Mouse (Mus musculus): ENCODE measurements around the gene Mpp4. TPM values are rescaled to one million over a fixed set of nuclear protein-coding genes. Genes with fewer than 3 reads are reported as not detected.

The Mpp4 gene
- polyA plus RNA-seq, 1 experiment from 2014 or later: 0.89 TPM

DNA sequence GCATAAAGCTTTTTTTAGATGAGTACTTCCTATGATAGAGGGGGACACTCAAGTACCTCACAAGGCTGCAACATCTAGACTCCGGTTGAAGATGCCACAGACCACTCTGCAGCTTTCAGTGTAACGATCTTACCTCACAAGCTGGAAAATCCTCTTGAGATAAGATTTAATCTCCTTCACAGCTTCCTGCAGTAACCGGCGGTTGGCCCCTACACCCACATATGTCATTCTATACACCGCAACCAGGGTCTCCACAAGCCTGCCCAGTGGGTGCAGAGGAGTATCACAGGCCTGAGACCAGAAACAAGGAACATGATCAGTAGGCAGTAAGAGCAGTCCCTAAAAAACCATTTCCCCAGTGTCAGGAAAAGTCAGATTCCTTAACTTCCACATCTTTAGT is 9.8 kb upstream of the Mpp4 start:
- Histone ChIP-seq H3K4me3 (replicated peaks; ENCODE audit: low read depth, low read length) (no peak overlapping the region), H3K27me3 (ENCODE audit: control insufficient read depth, insufficient read depth, low read length) (no peaks in the 10 kb centered on the region), H3K36me3 (ENCODE audit: control insufficient read depth, insufficient read depth, low read length) (peaks cover 62% of the 10 kb centered on the region), H3K9me3 (ENCODE audit: control insufficient read depth, low read length) (no peaks in the 10 kb centered on the region), H3K4me1 (ENCODE audit: control insufficient read depth, insufficient read depth, low read length) (no peaks in the 10 kb centered on the region), H3K4me2 (ENCODE audit: low read length) (no peak overlapping the region), H3K9ac (replicated peaks; ENCODE audit: low read length) (no peak overlapping the region), H3K27ac (replicated peaks; ENCODE audit: low read depth, low read length) (no peak overlapping the region)
- ATAC-seq (ENCODE audit: low FRiP score, low TSS enrichment) (no peak), DNase-seq (no peak)
- WGBS: 93% methylated on average over 5 of the region's 5 CpGs

GRCm38 (mm10) chr1:59171875-59172274 is 8.7 kb upstream of the Mpp4 start:
- ATAC-seq (ENCODE audit: low FRiP score, low TSS enrichment): no peak
- Histone ChIP-seq H3K9me3 (ENCODE audit: control insufficient read depth, low read length) (no peaks in the 10 kb centered on the region), H3K27me3 (ENCODE audit: control insufficient read depth, insufficient read depth, low read length) (no peaks in the 10 kb centered on the region), H3K9ac (replicated peaks; ENCODE audit: low read length) (no peak overlapping the region), H3K27ac (replicated peaks; ENCODE audit: low read depth, low read length) (no peak overlapping the region), H3K4me2 (ENCODE audit: low read length) (no peak overlapping the region), H3K4me3 (replicated peaks; ENCODE audit: low read depth, low read length) (no peak overlapping the region), H3K36me3 (ENCODE audit: control insufficient read depth, insufficient read depth, low read length) (peaks cover 64% of the 10 kb centered on the region), H3K4me1 (ENCODE audit: control insufficient read depth, insufficient read depth, low read length) (no peaks in the 10 kb centered on the region)
- 87% methylated on average over 5 of the region's 5 CpGs for WGBS
- DNase-seq: no peak

- Histone ChIP-seq H3K36me3 (ENCODE audit: control insufficient read depth, insufficient read depth, low read length) (peaks cover 78% of the 10 kb centered on the region), H3K4me2 (ENCODE audit: low read length) (no peak overlapping the region), H3K9me3 (ENCODE audit: control insufficient read depth, low read length) (no peaks in the 10 kb centered on the region), H3K4me1 (ENCODE audit: control insufficient read depth, insufficient read depth, low read length) (no peaks in the 10 kb centered on the region), H3K4me3 (replicated peaks; ENCODE audit: low read depth, low read length) (no peak overlapping the region), H3K27me3 (ENCODE audit: control insufficient read depth, insufficient read depth, low read length) (no peaks in the 10 kb centered on the region), H3K27ac (replicated peaks; ENCODE audit: low read depth, low read length) (no peak overlapping the region), H3K9ac (replicated peaks; ENCODE audit: low read length) (no peak overlapping the region)
- no peak for ATAC-seq (ENCODE audit: low FRiP score, low TSS enrichment)
- WGBS: 83% methylated on average over 8 of the region's 8 CpGs
- DNase-seq: no peak
Observed at GRCm38 (mm10) chr1:59170290-59170689, 7.1 kb upstream of the Mpp4 start.

DNA sequence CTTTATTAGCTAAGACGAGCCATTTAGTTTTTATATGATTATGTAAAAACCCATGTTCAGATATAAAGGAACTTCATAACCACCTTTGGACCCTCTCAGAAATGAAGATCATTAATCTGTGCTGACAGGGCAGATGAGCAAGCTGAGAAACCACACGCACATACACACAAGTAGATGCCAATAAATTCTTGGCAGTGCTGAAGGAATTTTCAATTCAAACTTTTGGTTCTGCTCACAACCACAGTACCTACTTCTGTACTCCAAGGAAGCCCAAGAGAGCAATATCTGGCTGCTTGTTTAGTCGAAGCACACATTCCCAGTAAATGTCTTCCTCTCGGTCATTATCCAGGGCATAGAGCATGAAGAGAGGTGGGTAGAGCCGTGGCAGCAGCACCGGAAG is 6.4 kb upstream of the Mpp4 start:
- Histone ChIP-seq H3K27ac (replicated peaks; ENCODE audit: low read depth, low read length) (no peak overlapping the region), H3K4me1 (ENCODE audit: control insufficient read depth, insufficient read depth, low read length) (no peaks in the 10 kb centered on the region), H3K4me3 (replicated peaks; ENCODE audit: low read depth, low read length) (no peak overlapping the region), H3K36me3 (ENCODE audit: control insufficient read depth, insufficient read depth, low read length) (peaks cover 72% of the 10 kb centered on the region), H3K9ac (replicated peaks; ENCODE audit: low read length) (no peak overlapping the region), H3K4me2 (ENCODE audit: low read length) (no peak overlapping the region), H3K9me3 (ENCODE audit: control insufficient read depth, low read length) (no peaks in the 10 kb centered on the region), H3K27me3 (ENCODE audit: control insufficient read depth, insufficient read depth, low read length) (no peaks in the 10 kb centered on the region)
- no peak for DNase-seq
- no peak for ATAC-seq (ENCODE audit: low FRiP score, low TSS enrichment)
- 91% methylated on average over 6 of the region's 6 CpGs for WGBS

DNA sequence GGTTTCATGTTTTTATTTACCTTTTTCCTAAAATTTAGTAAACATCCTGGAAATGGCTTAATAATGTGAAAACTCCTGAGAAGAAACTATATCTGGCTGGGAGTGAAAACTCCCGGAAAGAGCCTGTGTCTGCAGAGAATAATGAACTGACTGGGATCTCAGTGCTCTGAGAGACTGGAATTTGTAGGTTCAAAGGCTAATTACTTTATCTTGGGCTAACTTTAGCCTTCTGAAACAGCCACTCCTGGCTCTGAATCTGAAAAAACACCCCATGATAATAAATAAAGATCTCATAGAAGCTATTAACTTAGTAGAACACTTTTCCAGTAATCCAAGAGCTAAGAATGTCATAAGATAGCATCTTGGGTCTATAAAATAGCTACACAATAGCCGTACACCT is 5.4 kb upstream of the Mpp4 start:
- H3K4me3 ChIP-seq (replicated peaks; ENCODE audit: low read depth, low read length): no peak overlapping the region
- no peaks in the 10 kb centered on the region for H3K9me3 ChIP-seq (ENCODE audit: control insufficient read depth, low read length)
- H3K27ac ChIP-seq (replicated peaks; ENCODE audit: low read depth, low read length): no peak overlapping the region
- WGBS: 95% methylated on average over 2 of the region's 2 CpGs
- peaks cover 76% of the 10 kb centered on the region for H3K36me3 ChIP-seq (ENCODE audit: control insufficient read depth, insufficient read depth, low read length)
- no peak overlapping the region for H3K4me2 ChIP-seq (ENCODE audit: low read length)
- H3K4me1 ChIP-seq (ENCODE audit: control insufficient read depth, insufficient read depth, low read length): no peaks in the 10 kb centered on the region
- H3K9ac ChIP-seq (replicated peaks; ENCODE audit: low read length): no peak overlapping the region
- H3K27me3 ChIP-seq (ENCODE audit: control insufficient read depth, insufficient read depth, low read length): no peaks in the 10 kb centered on the region
- DNase-seq (no peak), ATAC-seq (ENCODE audit: low FRiP score, low TSS enrichment) (no peak)

- ATAC-seq (ENCODE audit: low FRiP score, low TSS enrichment) (no peak), DNase-seq (no peak)
- Histone ChIP-seq H3K9ac (replicated peaks; ENCODE audit: low read length) (no peak overlapping the region), H3K4me2 (ENCODE audit: low read length) (no peak overlapping the region), H3K36me3 (ENCODE audit: control insufficient read depth, insufficient read depth, low read length) (peaks cover 74% of the 10 kb centered on the region), H3K4me3 (replicated peaks; ENCODE audit: low read depth, low read length) (no peak overlapping the region), H3K4me1 (ENCODE audit: control insufficient read depth, insufficient read depth, low read length) (no peaks in the 10 kb centered on the region), H3K27ac (replicated peaks; ENCODE audit: low read depth, low read length) (no peak overlapping the region), H3K27me3 (ENCODE audit: control insufficient read depth, insufficient read depth, low read length) (no peaks in the 10 kb centered on the region), H3K9me3 (ENCODE audit: control insufficient read depth, low read length) (no peaks in the 10 kb centered on the region)
- WGBS: 89% methylated on average over 4 of the region's 4 CpGs
Observed at GRCm38 (mm10) chr1:59167654-59168425, 4.7 kb upstream of the Mpp4 start.

- H3K36me3 ChIP-seq (ENCODE audit: control insufficient read depth, insufficient read depth, low read length): peaks cover 66% of the 10 kb centered on the region
- no peaks in the 10 kb centered on the region for H3K4me1 ChIP-seq (ENCODE audit: control insufficient read depth, insufficient read depth, low read length)
- no peak overlapping the region for H3K27ac ChIP-seq (replicated peaks; ENCODE audit: low read depth, low read length)
- DNase-seq (no peak), ATAC-seq (ENCODE audit: low FRiP score, low TSS enrichment) (no peak)
- no peaks in the 10 kb centered on the region for H3K27me3 ChIP-seq (ENCODE audit: control insufficient read depth, insufficient read depth, low read length)
- H3K4me2 ChIP-seq (ENCODE audit: low read length): no peak overlapping the region
- 91% methylated on average over 9 of the region's 9 CpGs for WGBS
- H3K4me3 ChIP-seq (replicated peaks; ENCODE audit: low read depth, low read length): no peak overlapping the region
- H3K9me3 ChIP-seq (ENCODE audit: control insufficient read depth, low read length): no peaks in the 10 kb centered on the region
- no peak overlapping the region for H3K9ac ChIP-seq (replicated peaks; ENCODE audit: low read length)
Observed at GRCm38 (mm10) chr1:59166232-59166905, 3.2 kb upstream of the Mpp4 start.

DNA sequence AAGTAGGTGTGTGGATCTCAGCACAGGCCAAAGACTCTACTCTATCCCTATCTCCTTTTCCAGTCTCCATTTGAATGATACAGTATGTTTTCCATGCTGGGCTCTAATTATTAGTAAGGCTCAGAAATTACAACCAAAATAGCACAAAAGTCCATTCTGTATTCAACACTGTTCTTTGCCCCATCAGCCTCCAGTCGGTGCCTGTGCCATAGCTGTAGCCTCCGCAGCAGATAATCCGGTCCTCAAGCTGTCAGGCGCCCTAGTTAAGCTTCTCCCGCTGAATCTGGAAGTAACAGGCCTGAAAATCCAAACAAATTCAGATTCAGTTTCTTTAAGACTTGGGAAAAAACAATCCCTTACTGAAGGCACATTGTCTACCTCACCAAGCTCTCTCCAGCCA is 729 bp upstream of the Mpp4 start:
- H3K9me3 ChIP-seq (ENCODE audit: control insufficient read depth, low read length): no peaks in the 10 kb centered on the region
- ATAC-seq (ENCODE audit: low FRiP score, low TSS enrichment): no peak
- H3K9ac ChIP-seq (replicated peaks; ENCODE audit: low read length): no peak overlapping the region
- no peaks in the 10 kb centered on the region for H3K27me3 ChIP-seq (ENCODE audit: control insufficient read depth, insufficient read depth, low read length)
- H3K4me2 ChIP-seq (ENCODE audit: low read length): no peak overlapping the region
- 19% methylated on average over 5 of the region's 5 CpGs for WGBS
- peaks cover 49% of the 10 kb centered on the region for H3K36me3 ChIP-seq (ENCODE audit: control insufficient read depth, insufficient read depth, low read length)
- no peak overlapping the region for H3K4me3 ChIP-seq (replicated peaks; ENCODE audit: low read depth, low read length)
- no peak overlapping the region for H3K27ac ChIP-seq (replicated peaks; ENCODE audit: low read depth, low read length)
- DNase-seq: peak; percentile 39
- no peaks in the 10 kb centered on the region for H3K4me1 ChIP-seq (ENCODE audit: control insufficient read depth, insufficient read depth, low read length)

Measured in midbrain, embryonic 14.5 days (tissue).